Mouse (Mus musculus) stomach, embryonic 14.5 days (tissue): Measurements from ENCODE around the gene Ces1g. TPM values are rescaled to one million over a fixed set of nuclear protein-coding genes. Genes with fewer than 3 reads are reported as not detected.

Experiments used
- ATAC-seq: fragments of 200-750 bp; cut with Nextera tagmentation; 2 replicates; pipeline ENCODE4 v1.8.0; 2017; ENCODE audit warnings: low read depth, moderate TSS enrichment; ENCODE audit not compliant: insufficient number of reproducible peaks, insufficient read depth, low FRiP score
- H3K27ac ChIP-seq: fragments of 300-500 bp; sonication (generic); 2 replicates; pipeline ENCODE4 v1.5.1; 2014; ENCODE audit warnings: mild to moderate bottlenecking, low read length, moderate library complexity, mixed read lengths
- H3K27me3 ChIP-seq: fragments of 300-500 bp; sonication (generic); 2 replicates; pipeline ENCODE4 v1.6.1; 2014; ENCODE audit warnings: low read length, control low read depth, mixed read lengths; ENCODE audit not compliant: control insufficient read depth, insufficient read depth
- H3K36me3 ChIP-seq: fragments of 300-500 bp; sonication (generic); 2 replicates; pipeline ENCODE4 v1.6.1; 2014; ENCODE audit warnings: mild to moderate bottlenecking, control low read depth, low read length, moderate library complexity, mixed read lengths; ENCODE audit not compliant: control insufficient read depth, insufficient read depth
- H3K4me1 ChIP-seq: fragments of 300-500 bp; sonication (generic); 2 replicates; pipeline ENCODE4 v1.6.1; 2014; ENCODE audit warnings: low read length, control low read depth, mixed read lengths; ENCODE audit not compliant: control insufficient read depth, insufficient read depth
- H3K4me2 ChIP-seq: fragments of 300-500 bp; sonication (generic); replicated peaks from 2 replicates; pipeline ENCODE4 v1.6.1; 2014; ENCODE audit warnings: low read depth, low read length, control low read depth
- H3K4me3 ChIP-seq: fragments of 300-500 bp; sonication (generic); 2 replicates; pipeline ENCODE4 v1.5.1; 2014; ENCODE audit warnings: low read depth, low read length, control low read depth
- H3K9ac ChIP-seq: fragments of 300-500 bp; sonication (generic); replicated peaks from 2 replicates; pipeline ENCODE4 v1.6.1; 2014; ENCODE audit warnings: low read depth, mild to moderate bottlenecking, control low read depth, low read length, moderate library complexity, mixed read lengths
- H3K9me3 ChIP-seq: fragments of 300-500 bp; sonication (generic); 2 replicates; pipeline ENCODE4 v1.6.1; 2016; ENCODE audit warnings: low read depth, low read length, control low read depth; ENCODE audit not compliant: control insufficient read depth
- WGBS: fragments of 180-500 bp; shearing (Covaris S2); extraction: QIAGEN DNeasy Blood & Tissue Kit; methylation state at CpG from one replicate; pipeline ENCODE4 v1.1.7; 2014; 5-methylcytosine and 5-hydroxymethylcytosine counted together
- polyA plus RNA-seq: library from polyadenylated mRNA; unstranded; fragments of >200 nt; fragmentation: Nextera tagmentation; extraction: Ambion mirVana; gene quantifications from 2 replicates; pipeline ENCODE4 v1.2.1, GENCODE M21; 2014

Ces1g gene
- polyA plus RNA-seq, 1 experiment from 2014 or later = not detected

GRCm38 (mm10) chr8:93252400-93252925, 84.6 kb downstream of the Ces1g start:
- Histone ChIP-seq H3K9me3 (no peaks in the 10 kb centered on the region), H3K27me3 (no peaks in the 10 kb centered on the region), H3K4me1 (no peaks in the 10 kb centered on the region), H3K4me3 (no peak overlapping the region), H3K27ac (no peak overlapping the region), H3K9ac (no peak overlapping the region), H3K4me2 (no peak overlapping the region), H3K36me3 (no peaks in the 10 kb centered on the region)
- 86% methylated on average over 1 of the region's 1 CpGs for WGBS
- no peak for ATAC-seq

Other genes starting within 250 kb of the Ces1g start
- 0.51 and 0.90 TPM in 2 replicates for gene Ces1c, start 206.0 kb downstream of the Ces1g start, polyA plus RNA-seq
- gene Ces1d, start 139.5 kb downstream of the Ces1g start, polyA plus RNA-seq = 1.3 and 1.6 TPM in 2 replicates
- gene Ces1e, start 107.7 kb downstream of the Ces1g start, polyA plus RNA-seq = 0.59 and 1.2 TPM in 2 replicates
- not detected in 2 replicates for gene Ces1f, start 57.6 kb downstream of the Ces1g start, polyA plus RNA-seq
- gene Ces1h, start 42.4 kb upstream of the Ces1g start, polyA plus RNA-seq = not detected in 2 replicates
- not detected in 2 replicates for gene Ces5a, start 198.5 kb upstream of the Ces1g start, polyA plus RNA-seq